Mouse (Mus musculus) heart, adult 18-20 months (tissue): Measurements from ENCODE around the gene Pbx1. TPM values are rescaled to one million over a fixed set of nuclear protein-coding genes. Genes with fewer than 3 reads are reported as not detected.

ENCODE experiments used
- DNase-seq, 2 experiments: peaks; one replicate each; pipeline ENCODE4 v3.0.0; 2021 to 2022; ENCODE audit warnings: mixed read lengths in 1 of 2
- total RNA-seq, 2 experiments: library from RNA; stranded (reverse); gene quantifications; 2 replicates each; pipeline ENCODE4 v1.2.3; 2021

Pbx1 gene
- total RNA-seq, 2 experiments from 2014 or later: 49.2 to 51.9 TPM

DNA sequence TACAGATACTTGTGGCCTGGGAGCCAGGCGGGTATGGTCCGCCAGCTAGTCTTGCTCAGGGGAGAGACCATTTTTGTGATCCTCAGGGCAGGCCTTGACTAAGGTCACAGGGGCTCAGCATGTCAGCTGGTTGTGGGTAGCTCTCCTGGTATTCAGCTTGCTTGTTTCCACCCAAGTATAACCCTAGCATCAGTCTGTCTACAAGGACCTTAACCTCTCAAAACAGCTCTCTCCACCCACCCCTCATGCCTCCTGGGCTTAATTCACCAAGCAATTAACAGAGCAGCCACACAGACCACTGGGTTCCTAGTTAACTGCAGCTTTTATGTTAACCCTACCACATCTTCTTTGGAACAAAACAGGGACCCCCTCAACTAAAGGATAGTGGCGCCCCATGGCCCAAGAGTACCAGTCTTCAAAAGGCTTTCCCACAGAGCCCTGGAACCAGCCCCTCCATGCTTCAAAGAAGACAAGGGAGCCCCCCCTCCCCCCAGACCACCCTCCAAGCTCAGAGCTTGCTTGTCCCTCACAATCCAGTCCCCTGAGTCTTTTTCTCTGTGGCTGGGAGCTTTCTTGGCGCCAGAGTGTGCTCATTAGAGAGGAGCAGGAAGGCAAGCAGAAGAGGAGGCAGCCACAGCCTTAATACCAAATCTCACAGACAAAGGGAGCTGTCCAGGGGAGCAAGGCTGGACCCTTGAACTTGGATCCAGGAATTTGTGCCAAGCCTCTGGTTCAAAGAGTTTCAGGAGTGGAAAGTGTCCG lies 48.1 kb downstream of the Pbx1 start:
- no peak for DNase-seq

DNA sequence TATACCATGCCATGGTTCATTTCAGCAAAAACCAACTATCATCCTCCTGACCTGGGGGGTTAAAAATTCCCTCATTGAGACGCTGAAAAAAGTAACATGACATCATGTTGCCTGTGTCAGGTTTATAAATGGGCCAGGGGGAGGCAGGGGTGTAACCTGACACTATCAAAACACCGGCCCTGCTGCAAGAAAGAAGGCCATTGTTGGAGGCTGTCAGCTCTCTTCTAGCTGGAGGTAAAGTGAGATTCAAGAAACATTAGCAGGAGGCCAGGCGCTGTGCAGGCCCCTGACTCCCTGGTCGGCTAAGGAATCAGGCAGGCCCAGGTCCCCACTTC lies 49.3 kb downstream of the Pbx1 start:
- DNase-seq: peak; percentile 69 to 74

DNA sequence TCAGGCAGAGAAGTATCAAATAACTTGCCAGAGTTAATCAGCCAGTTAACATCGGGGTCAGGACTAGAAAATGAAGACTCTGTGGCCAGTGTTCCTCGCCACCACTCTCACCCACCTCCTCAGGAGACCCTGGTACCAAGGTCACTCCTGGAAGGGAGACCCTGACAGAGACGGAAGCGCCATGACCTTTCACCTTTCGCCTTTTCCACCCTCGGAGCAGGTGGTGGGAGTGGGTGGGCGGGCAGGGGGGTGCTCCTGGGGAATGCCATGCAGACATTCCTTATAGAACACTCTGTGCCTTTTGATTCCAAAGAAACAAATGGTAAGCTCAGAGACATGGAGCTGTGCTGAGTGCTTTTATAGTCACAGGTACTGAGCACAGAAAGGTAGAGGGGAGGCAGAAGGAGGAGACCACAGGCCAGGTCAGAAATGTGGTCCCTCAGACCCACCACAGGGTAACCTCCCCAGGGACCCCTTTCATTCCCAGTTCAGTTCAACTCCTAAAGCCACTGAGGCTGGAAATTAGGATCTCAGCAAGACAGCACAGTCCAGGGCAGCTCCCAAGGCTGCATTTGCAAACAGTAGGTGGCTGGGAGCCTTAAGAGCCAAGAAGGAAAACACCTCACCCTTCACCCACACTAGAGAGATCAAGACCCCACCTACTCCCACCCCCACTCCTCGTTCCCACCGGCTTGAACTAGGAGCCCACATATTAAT lies 49.8 kb downstream of the Pbx1 start:
- DNase-seq: peak in 1 of 2 experiments; percentile 33

DNA sequence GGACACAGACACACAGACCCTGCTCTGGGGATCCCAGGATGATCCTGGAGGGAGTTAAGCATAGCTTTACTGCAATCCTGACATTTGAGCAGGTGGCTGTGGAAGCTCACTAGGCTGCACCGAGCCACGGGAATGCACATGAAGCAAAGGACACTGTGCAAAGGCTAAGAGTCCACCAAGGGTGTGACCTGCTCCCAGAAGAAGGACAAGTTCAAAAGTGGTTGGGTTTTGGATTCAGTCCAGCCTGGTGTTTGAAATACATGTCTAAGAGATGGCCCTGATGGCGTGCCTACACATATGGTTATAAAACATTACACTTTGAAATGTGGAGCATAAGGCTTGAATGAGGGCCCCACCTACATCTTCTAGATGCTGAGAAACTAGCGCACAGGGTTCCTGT lies 50.6 kb downstream of the Pbx1 start:
- peak in 1 of 2 experiments; percentile 40 for DNase-seq

DNA sequence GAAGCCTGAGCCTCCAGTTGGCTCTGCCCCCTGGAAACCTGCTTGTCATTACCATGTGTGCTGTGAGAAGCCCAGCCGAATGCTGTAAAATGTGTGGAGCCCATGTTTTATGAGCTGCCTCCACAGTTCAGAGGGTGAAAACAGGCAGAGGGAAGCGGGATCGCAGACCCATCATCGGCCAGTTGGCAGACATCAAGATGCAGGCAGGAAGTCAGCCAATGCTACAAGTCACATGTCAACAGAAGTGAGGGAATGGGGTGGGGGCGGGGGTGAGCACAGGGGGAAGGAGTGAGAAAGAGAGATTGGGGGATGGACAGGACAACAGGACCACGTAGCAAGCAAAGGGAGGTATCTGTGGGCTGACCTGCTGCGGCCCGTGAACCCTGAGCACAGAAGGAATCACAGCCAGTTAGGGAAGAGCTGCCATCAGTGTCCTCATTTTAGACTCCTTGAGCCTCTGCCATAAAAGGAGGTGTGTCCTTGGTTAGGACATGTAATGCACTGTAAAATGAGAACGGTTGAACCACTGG lies 51.8 kb downstream of the Pbx1 start:
- DNase-seq: peak; percentile 71 to 74

DNA sequence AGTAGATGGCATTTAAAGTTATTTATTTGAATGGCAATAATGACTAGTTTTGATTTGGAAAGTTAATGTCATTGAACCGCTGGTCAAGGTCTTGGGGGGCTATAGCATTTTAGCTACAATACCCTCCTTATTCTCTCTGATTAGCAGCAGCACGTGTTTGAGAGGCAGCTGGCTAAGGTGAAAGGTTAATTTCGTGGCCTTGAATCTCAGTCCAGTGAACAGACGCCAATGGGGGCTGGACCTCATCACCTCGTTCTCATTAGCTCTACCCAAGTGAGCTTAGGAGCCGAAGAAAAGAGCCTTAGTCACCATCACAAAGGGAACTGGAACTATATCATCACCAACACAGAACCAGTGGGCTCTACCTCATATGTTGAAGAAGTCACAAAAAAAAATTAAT lies 54.4 kb downstream of the Pbx1 start:
- no peak for DNase-seq

DNA sequence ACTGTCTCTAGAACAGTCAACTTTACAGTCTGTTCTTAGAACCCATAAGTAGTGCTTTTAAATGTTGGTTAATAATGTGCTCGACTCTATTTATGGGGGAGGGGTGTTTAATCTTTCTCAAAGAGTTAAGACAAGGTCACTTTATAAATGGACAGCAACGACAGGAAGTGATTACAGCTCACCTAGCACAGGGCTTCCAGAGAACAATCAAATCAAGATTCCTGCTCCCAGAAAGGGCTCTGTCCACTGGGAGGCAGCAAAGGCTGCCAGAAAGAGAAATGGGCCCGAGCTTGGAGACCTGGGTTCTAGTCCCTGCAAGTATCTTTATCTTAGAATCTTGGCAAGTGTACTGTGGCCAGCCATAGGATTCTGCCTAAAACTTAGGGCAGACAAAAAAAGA lies 55.7 kb downstream of the Pbx1 start:
- DNase-seq: peak in 1 of 2 experiments; percentile 54

DNA sequence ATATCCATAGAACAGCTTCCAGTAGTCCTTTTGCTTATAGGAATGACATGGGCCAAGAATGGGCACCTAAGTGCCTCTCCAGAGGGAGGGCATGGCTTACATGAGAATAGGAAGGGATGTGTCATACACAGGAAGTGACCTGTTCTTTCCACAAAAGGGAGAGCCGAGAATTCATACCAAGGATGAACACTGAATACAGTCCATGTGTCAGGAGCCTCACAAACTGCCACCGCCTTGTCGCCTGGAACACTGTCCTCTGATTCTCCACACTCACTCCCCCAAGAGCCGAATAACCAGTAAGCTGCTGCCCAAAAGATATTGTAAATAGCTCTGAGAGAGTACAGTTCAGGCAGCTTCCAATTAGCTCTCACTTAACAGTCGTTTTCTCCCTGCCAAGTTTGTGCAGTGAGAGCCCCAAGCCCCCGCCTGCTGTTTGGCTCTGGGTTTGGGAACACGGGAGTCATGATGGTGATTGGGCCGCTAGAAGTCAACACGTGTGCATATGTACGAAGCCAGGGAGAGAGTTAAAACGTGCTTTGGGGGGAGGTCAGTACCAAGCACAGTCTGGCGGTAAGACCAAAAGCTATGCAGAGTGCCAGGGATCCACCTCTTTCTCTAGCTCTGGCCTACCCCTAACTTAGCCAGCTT lies 57.0 kb downstream of the Pbx1 start:
- DNase-seq: peak; percentile 65 to 75

DNA sequence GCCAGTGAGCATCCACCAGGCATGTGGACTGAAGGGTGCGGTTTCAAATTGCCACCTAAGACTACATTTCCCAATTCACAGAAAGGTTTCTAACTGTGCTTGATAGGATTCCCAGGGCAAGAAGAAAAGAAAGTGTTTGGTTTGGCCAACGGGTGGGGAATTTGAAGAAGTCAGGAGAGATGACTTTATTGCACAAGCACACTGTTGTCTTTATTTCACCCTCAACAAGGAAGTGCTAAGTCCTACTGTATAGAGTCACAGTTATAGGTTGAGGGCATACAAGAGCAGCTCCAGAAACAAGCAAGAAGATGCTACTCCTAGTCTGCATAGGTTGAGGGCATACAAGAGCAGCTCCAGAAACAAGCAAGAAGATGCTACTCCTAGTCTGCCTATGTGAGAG lies 60.0 kb downstream of the Pbx1 start:
- DNase-seq: no peak

DNA sequence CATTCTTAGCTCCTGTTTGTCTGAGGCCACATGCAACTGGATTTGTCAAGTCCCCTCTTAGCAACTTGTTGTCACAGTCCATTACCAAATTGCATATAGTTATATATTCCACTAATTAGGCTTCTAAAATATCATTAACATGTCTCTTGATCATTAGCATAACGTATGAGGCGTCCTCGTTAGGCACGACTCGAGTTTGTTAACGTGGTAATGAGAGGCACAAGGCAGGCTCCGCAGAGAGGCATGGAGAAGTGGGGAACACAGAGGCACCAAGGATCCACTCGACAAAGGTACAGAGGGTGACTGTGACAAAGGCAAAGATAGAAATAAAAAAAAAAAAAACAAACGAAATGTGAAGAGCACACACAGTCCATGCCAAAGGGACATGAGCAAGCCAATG lies 61.1 kb downstream of the Pbx1 start:
- no peak for DNase-seq

DNA sequence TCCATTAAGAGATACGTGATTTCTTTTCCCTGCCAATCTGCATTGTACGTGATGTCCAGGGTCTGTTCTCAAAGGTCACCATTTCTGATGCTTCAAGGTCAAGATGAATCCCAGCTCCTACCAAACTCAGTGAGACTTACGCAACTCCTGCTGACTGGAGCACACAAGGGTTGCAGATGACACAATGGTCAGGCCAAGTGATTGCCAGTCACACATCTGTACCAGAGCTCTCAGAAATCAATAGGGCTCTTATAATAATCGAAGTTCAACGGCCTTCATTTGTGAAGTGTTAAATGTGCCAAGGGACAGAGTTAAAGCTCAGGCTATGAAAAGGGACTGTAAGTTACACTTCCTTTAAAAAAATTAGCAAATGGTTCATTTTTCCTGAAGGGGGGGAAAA lies 65.8 kb downstream of the Pbx1 start:
- no peak for DNase-seq

DNA sequence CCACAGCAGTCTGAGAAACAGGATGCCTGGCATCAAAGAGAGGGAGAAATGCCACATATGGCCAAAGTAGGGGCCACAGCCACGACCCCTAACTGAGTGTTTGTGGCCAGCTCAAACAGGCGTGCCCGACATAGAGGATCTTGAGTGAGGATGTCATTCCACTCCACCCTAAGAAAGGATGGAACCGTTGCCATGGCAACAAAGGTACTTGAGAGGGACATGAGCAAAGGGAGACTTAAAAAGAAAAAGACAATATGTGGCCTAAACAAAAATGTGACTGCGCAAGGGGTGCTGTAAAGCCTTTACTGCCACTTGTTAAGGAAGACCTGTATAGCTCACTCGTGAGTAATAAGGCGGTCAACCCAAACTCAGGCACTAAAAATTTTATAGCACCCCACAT lies 67.7 kb downstream of the Pbx1 start:
- DNase-seq: no peak

DNA sequence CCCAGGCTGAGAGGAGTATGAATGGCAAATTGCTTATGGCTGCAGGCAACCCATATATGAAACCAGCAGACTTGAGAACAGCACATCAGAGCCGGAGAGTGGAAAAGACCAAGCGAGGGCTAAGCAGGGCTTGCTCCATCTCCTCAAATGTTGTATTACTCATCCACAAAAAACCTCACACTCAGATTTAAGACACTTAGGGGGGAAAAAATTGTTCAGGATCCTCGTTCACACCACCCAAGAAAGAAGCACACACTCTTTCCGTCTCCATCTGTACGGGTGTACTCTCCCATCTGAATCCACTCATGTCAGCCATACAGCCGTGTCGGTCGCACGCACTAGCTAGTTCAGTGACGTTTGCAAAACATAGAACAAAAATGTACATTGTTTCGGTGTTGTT lies 69.0 kb downstream of the Pbx1 start:
- DNase-seq: no peak

DNA sequence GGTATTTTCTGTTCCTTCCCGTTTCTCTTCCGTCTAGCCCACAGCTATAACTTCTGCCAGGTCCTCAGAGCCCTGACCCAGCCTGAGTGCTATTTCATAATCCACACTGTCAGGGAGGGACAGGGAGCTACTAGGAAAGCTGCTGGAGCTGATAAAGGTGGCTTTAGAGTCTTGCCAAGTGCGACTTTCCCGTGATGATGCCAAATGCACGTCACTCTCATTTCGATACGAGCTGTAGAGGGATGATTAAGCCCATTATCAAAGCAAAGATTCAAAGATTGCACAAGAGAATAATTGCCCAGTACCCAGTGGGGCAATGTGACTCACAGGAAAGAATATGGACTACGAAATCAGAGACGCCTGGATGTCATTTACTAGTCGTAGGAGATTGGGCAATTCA lies 69.6 kb downstream of the Pbx1 start:
- DNase-seq: peak; percentile 71 to 81

DNA sequence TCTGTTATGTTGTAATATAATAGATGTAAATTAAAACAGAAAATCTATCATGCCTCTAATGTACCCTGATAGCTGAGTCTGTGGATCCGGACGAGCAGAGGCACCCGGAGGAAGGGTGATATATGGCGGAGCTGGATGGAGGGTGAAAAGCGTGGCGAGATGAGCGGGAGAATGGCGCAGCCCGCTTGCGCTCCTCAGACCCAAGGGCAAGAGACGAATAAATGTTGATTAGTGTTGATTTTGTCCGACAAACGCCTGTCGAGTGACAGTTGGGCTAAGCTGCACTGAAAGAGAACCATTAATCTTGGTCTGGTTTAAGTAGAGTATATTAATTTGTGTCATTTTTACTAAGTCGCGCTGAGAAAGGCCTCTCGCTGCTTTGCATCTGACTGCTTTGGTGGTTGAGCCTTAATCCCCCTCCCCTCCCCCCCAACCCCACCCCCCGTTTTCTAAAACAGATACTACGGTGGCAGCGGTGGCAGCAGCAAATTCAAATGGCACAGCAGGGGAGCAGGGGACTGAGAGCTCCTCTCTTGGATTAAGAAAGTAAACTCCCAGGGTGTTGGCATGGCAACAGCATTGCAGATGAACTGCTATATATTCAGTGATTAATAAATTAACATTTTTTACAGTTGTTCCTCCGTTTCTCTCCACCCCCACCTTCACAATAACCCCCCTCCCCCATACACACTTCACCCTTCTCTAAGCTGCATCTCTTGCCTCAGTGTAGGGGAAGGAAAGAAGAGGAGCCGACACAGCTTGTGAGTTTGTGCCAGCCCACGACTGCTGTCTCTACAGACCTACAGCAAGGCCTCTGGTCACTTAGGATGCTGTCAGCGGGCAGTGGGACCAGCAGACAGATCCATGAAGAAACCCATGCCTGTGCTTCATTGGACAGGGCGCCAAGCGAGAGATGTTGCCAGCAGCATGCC lies 74.1 kb downstream of the Pbx1 start:
- DNase-seq: no peak

DNA sequence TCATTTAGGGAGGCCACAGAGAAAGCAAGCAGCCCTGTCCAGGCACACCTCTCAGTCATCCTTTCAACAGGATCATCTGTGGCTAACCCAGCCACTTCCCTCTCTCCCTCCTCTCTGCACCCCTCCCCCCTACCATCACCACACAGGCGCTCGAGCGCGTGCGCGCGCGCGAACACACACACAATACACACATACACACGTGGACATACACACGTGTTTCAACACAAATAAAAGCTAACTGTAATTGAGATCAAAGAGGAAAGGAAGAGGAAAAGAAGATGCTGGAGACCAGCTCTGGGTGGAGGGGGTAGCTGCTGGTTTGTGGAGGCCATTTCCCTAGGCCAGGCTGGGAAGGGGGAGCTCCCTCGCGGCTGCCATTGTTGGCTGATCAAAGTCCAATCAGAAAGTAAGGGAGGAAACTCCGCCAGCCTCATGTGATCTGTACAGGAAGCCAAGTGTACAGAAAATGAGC lies 75.1 kb downstream of the Pbx1 start:
- no peak for DNase-seq

DNA sequence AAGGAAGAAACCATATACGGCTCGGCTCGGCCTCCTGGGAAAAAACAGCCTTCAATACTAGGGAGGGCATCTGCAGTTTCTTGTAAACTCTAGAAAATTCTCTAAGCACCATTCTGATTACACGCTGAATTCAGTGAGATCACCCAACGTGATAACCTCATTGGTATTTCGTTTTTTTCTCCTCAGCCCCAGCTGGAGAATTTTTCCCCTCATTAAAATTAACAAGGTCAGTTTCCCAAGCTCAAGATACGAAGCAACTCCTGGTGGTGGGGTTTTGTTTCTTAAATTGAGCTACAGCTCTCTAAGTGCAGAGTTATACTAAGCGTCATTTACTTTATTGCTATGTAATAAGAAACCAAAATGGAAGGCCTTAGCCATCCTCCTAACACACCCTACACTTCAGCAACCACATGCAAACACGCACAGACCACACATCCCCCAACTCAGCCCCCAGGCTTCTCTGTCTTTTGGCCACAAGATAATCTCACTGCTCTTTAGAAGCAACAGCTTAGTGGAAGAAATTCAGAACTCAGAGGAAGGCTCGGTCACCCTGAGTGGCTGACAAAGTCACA lies 76.0 kb downstream of the Pbx1 start:
- DNase-seq: no peak

DNA sequence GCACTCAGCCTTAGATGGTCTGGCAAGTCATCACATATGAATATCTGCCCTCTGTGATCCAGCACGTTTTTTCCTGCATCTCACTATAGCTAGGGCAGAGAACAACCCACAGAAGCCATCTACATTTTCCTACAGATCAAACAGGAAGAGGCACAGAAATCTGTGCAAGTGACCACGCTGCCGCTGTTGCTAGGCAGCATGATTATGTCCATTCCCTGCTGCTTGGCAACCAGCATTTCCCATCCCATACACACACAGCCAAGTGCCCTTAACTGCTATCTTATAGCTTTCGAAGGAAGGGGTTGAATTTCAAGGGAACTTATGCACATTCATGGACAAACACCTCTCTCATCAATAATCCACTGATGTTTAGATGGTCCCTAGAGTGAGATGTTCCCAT lies 77.1 kb downstream of the Pbx1 start:
- DNase-seq: no peak

DNA sequence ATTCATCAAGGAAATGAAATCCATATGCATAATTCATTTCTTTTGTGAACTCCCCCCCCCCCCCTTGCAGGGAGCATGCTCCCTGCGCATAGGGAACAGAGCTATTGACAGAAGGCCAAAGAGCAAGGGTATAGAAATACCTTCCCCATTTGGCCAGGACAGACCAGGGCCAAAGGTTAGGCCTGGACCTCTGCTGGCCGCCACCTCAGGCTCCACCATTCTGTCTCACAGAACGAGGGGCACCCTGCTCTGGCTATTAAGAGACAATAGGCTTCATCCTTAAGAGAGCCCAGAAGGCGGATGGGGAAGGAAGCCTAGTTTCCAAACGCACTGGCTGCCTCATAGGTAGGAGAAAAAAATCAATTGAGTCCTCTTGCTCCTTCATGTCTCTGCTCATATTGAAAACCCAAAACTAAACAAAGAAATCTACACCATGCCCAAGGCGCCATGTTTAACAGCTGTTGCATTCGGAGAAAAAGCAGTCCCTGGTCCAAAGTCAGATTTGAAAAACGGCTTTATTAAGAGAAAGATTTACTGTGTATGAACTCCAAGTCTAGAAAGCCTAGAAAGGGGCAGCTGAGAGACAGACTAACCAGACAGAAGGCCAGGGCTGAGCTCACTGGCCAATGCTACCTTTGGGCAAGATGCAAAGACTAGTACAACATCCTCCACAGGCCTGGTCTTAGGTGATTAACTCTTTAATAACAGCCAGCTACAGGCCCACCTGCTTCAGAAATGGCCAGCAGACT lies 83.9 kb downstream of the Pbx1 start:
- no peak for DNase-seq

DNA sequence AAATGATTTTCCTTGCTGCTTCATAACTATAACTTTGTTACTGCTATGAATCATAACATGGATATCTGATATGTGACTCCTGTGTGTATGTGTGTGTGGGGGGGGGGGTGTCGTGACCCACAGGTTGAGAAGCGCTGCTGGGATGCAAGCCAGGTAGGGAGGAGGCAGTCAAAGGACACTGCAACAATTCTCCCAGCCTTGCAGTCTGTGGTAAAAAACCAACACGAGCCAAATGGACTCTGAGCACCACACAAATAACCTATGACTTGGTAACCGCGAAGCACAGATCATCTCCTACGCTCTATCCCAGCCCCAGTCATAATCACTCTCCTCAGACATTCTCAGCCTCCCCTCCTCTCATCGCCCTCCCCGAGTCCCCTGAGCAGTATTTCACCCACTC lies 87.2 kb downstream of the Pbx1 start:
- peak in 1 of 2 experiments; percentile 28 for DNase-seq

DNA sequence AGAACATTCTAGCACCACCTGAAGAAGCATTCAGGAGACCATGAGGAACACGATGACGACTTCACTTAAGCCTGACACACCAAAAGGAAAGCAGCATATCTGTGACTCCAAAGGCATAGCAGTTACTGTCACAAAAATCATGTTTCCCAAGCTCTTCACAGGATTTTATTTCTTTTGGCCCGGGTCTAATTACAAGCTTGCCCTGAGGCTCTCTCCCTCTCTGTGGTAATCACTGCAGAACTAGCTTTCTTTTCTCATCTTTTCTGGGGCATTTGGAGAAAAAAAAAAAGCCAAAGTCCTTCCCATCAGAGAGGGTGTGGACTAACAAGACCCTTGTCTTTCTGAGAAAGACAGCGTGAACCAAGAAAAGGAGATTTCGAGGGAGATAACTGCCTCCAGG lies 87.8 kb downstream of the Pbx1 start:
- no peak for DNase-seq
